Mouse (Mus musculus) limb, embryonic 11.5 days (tissue): ENCODE data around the gene Klk14. TPM values are rescaled to one million over a fixed set of nuclear protein-coding genes. Genes with fewer than 3 reads are reported as not detected.
"Not testable (repeated sequence)": the region's sequence is repeated elsewhere in the genome, so short reads cannot be mapped to it uniquely, and the experiment has no call there.

Experiments
- ATAC-seq: fragments of 200-750 bp; cut with Nextera tagmentation; 2 replicates; pipeline ENCODE4 v1.8.0; 2017; ENCODE audit warnings: low read depth; ENCODE audit not compliant: insufficient number of reproducible peaks, low FRiP score, low TSS enrichment
- DNase-seq: peaks from one replicate; pipeline ENCODE4 v3.0.0-alpha.2; 2015; ENCODE audit warnings: low spot score
- H3K27ac ChIP-seq: fragments of 300-500 bp; sonication (generic); replicated peaks from 2 replicates; pipeline ENCODE4 v1.5.1; 2014; ENCODE audit warnings: low read depth, mild to moderate bottlenecking, low read length
- H3K27me3 ChIP-seq: fragments of 300-500 bp; sonication (generic); 2 replicates; pipeline ENCODE4 v1.6.1; 2014; ENCODE audit warnings: mild to moderate bottlenecking, low read length, mixed read lengths; ENCODE audit not compliant: control insufficient read depth, insufficient read depth
- H3K36me3 ChIP-seq: fragments of 300-500 bp; sonication (generic); 2 replicates; pipeline ENCODE4 v1.6.1; 2014; ENCODE audit warnings: mild to moderate bottlenecking, low read length, moderate library complexity, mixed read lengths; ENCODE audit not compliant: control insufficient read depth, insufficient read depth
- H3K4me1 ChIP-seq: fragments of 300-500 bp; sonication (generic); 2 replicates; pipeline ENCODE4 v1.6.1; 2014; ENCODE audit warnings: low read length, mixed read lengths; ENCODE audit not compliant: control insufficient read depth, insufficient read depth
- H3K4me2 ChIP-seq: fragments of 300-500 bp; sonication (generic); 2 replicates; pipeline ENCODE4 v1.6.1; 2014; ENCODE audit warnings: low read depth, mild to moderate bottlenecking, moderate library complexity; ENCODE audit not compliant: severe bottlenecking
- H3K4me3 ChIP-seq: fragments of 300-500 bp; sonication (generic); 2 replicates; pipeline ENCODE4 v1.5.1; 2014; ENCODE audit warnings: low read depth, low read length
- H3K9ac ChIP-seq: fragments of 300-500 bp; sonication (generic); 2 replicates; pipeline ENCODE4 v1.6.1; 2014; ENCODE audit warnings: mild to moderate bottlenecking, low read length
- H3K9me3 ChIP-seq: fragments of 300-500 bp; sonication (generic); 2 replicates; pipeline ENCODE4 v1.6.1; 2016; ENCODE audit warnings: low read length; ENCODE audit not compliant: control insufficient read depth
- WGBS: fragments of 180-500 bp; shearing (Covaris S2); extraction: QIAGEN DNeasy Blood & Tissue Kit; methylation state at CpG from one replicate; pipeline ENCODE4 v1.1.7; 2014; 5-methylcytosine and 5-hydroxymethylcytosine counted together
- polyA plus RNA-seq: library from polyadenylated mRNA; unstranded; fragments of >200 nt; fragmentation: Nextera tagmentation; extraction: Ambion mirVana; gene quantifications from 2 replicates; pipeline ENCODE4 v1.2.1, GENCODE M21; 2014

Klk14 gene
- polyA plus RNA-seq, 1 experiment from 2014 or later, result not detected

DNA sequence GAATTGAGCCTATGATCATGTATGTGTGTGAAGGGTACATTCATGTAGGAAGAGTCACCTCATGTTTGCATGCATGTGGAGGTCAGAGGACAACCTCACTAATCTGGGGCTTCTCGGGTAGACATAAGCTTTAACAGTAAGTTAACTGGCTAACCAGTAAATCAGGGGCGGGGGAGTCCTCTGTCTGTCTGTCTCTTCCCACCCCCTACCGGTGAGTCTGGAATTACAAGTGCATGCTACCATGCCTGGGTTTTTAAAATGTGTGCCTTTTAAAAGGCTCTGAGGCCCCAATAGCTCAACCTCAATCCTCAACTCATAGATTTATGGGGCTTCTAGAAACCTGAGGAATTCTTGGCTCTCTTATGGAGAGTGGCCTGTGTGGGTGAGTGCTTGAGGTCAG, 21.6 kb upstream of the Klk14 start:
- ATAC-seq, result no peak
- H3K27me3 ChIP-seq, result no peaks in the 10 kb centered on the region

DNA sequence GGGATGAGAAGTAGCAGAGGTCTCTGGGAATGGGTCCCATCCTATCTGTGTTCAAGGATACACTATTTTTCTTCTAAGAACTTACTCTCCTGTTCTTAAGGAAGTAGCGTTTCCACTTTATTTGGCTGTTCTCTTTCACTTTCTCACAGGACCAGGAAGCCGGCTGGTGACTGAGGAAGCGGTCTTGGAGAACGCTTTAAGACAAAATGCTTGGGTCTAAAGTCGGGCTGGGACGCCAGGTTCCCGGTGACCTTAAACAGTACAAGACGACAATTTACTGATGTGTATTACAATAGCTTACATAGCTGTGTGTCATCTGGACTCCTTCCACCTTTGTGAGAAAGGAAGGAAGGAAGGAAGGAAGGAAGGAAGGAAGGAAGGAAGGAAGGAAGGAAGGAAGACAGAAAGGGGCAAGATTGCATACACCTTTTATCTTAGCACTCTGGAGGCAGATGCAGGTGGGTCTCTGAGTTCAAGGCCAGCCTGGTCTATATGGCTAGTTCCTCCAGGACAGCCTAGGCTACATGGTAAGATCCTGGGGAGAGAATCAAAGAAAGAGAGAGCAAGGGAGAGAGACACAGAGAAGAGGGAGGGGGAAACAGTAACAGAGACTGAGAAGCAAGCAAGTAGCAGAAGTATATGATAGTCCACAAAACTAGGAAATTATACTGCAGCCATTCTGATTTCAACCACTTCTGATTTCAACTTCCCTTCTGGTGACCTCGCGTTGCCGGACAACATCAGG, 19.0 kb upstream of the Klk14 start:
- ATAC-seq, result peak; percentile 33; the same call in 1 of the 2 replicates

More for the DNA sequence above, 21.6 kb upstream of the Klk14 start:
- Histone ChIP-seq H3K4me3 (no peak overlapping the region), H3K27ac (no peak overlapping the region), H3K4me1 (peaks cover 5% of the 10 kb centered on the region), H3K36me3 (no peaks in the 10 kb centered on the region), H3K9ac (no peak overlapping the region), H3K4me2 (no peak overlapping the region), H3K9me3 (no peaks in the 10 kb centered on the region)
- WGBS, result 24% methylated on average over 3 of the region's 3 CpGs
- peak; percentile 34 for DNase-seq

DNA sequence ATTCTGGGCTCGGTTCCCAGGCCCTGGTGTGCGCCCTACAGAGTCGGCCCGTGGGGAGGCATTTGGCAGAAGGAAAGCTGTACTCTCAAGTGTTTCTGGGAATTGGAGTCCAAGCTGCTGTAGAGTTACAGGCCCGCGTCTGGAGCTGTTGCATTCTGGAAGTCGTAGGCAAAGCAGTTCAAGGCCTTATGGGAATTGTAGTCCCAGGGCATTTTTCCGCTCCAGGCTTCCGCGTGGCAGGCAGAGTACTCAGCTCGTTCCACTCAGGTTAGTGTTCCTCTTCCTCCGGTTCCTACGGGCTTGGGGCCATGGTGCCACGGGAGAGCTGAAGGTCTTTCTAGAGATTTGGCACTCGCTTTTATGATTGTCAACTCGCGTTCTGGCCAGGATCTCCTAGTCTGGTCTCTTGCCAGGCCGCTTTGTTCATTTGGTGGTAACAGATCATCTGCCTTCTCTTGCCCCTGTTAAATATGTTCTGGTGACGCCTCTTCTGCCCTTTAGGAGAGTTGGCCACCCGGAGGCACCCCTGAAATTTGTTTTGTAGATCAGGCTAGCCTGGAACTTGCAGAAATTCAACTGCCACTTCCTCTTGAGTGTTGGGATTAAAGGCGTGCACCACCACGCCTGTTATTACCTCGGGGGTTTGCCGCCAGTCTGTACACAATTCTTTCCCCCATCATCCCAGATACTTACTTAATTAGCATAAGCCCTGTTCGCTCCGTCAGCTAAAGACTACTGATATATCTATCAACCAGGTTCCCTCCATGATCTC, 18.2 kb upstream of the Klk14 start, which contains the start of gene Ctu1:
TSS of gene Ctu1 (plus strand) at position 208 of the 772 bp plus-strand sequence.
- Histone ChIP-seq H3K9ac (peak within 1 kb of the TSS; percentile 68), H3K4me2 (peak within 1 kb of the TSS; percentile 58), H3K27ac (no peak within 1 kb of the TSS), H3K9me3 (no peaks in the 10 kb centered on the region), H3K36me3 (peaks cover 16% of the 10 kb centered on the region), H3K4me1 (peaks cover 5% of the 10 kb centered on the region), H3K27me3 (no peaks in the 10 kb centered on the region), H3K4me3 (peak within 1 kb of the TSS; percentile 63)
- DNase-seq (peak; percentile 87), ATAC-seq (peak; percentile 93)
- under 1% methylated on average over 26 of the region's 26 CpGs for WGBS

More for the DNA sequence above, 19.0 kb upstream of the Klk14 start:
- Histone ChIP-seq H3K36me3 (peaks cover 9% of the 10 kb centered on the region), H3K27ac (no peak overlapping the region), H3K9ac (peak overlapping the region; percentile 44; the same call in 1 of the 2 replicates), H3K4me3 (peak overlapping the region; percentile 63), H3K27me3 (no peaks in the 10 kb centered on the region), H3K9me3 (no peaks in the 10 kb centered on the region), H3K4me1 (peaks cover 5% of the 10 kb centered on the region), H3K4me2 (peak overlapping the region; percentile 34)
- DNase-seq, result no peak
- 70% methylated on average over 11 of the region's 11 CpGs for WGBS

DNA sequence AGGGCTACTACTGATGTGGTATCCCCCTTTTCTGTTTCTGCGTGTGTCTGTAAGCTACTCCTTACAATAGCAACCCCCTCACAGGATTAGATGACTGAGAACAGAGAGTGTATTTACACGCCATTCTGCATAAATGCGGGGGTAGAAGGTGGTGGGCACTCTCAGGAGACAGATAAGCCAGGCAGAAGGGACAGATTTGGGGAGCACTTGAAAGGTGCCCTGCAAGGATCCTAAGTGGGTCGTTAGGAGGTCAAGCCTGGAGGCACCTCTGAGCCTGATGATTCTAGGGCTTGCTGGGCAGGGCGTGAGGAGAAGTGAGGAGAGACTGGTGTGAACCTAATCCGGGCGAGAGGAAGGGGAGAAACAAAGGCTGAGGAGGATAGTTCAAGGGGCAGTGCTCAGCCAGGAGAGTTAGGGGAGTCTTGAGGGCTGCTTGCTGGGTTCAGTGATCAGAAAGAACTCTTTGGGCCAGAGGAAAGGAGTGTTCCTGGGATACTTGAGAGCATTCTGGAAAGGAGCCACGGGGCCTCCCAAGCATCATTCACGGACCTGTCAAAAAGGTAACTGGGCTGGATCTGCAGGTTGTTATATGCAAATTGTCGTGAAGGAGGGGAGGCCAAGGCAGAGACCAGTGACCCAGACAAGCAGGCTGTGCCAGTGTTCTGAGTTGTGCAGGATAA, 17.5 kb upstream of the Klk14 start:
- peaks cover 5% of the 10 kb centered on the region for H3K4me1 ChIP-seq
- peak overlapping the region; percentile 58 for H3K4me2 ChIP-seq
- no peaks in the 10 kb centered on the region for H3K9me3 ChIP-seq
- H3K27me3 ChIP-seq, result no peaks in the 10 kb centered on the region
- peak overlapping the region; percentile 63 for H3K4me3 ChIP-seq
- peaks cover 23% of the 10 kb centered on the region for H3K36me3 ChIP-seq
- peak overlapping the region; percentile 68 for H3K9ac ChIP-seq
- DNase-seq (peak; percentile 33), ATAC-seq (no peak)
- no peak overlapping the region for H3K27ac ChIP-seq
- 16% methylated on average over 10 of the region's 10 CpGs for WGBS

DNA sequence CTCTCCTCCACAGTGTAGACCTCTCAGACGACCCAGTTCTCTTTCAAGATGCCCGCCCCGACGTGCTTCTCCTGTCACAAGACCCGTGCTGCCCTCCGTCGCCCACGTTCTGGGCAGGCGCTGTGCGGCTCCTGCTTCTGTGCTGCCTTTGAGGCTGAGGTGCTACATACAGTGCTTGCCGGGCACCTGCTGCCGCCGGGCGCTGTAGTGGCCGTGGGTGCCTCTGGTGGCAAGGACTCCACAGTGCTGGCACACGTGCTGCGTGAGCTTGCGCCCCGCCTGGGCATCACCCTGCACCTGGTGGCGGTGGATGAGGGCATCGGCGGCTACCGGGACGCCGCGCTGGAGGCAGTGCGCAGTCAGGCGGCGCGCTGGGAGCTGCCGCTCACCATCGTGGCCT, 15.1 kb upstream of the Klk14 start:
- Histone ChIP-seq H3K27ac (no peak overlapping the region), H3K4me3 (no peak overlapping the region), H3K4me1 (peaks cover 5% of the 10 kb centered on the region), H3K4me2 (no peak overlapping the region), H3K36me3 (peaks cover 26% of the 10 kb centered on the region), H3K9ac (no peak overlapping the region), H3K27me3 (no peaks in the 10 kb centered on the region), H3K9me3 (no peaks in the 10 kb centered on the region; the same call in 1 of the 2 replicates)
- no peak for DNase-seq
- ATAC-seq, result no peak
- 89% methylated on average over 32 of the region's 32 CpGs for WGBS

GRCm38 (mm10) chr7:43678517-43678916, 11.7 kb upstream of the Klk14 start:
- DNase-seq (peak; percentile 47), ATAC-seq (no peak)
- no peak overlapping the region for H3K4me3 ChIP-seq
- H3K9me3 ChIP-seq, result no peaks in the 10 kb centered on the region; the same call in 1 of the 2 replicates
- H3K27me3 ChIP-seq, result no peaks in the 10 kb centered on the region
- H3K27ac ChIP-seq, result no peak overlapping the region
- no peak overlapping the region for H3K4me2 ChIP-seq
- no peak overlapping the region for H3K9ac ChIP-seq
- peaks cover 26% of the 10 kb centered on the region for H3K36me3 ChIP-seq
- no peaks in the 10 kb centered on the region for H3K4me1 ChIP-seq

DNA sequence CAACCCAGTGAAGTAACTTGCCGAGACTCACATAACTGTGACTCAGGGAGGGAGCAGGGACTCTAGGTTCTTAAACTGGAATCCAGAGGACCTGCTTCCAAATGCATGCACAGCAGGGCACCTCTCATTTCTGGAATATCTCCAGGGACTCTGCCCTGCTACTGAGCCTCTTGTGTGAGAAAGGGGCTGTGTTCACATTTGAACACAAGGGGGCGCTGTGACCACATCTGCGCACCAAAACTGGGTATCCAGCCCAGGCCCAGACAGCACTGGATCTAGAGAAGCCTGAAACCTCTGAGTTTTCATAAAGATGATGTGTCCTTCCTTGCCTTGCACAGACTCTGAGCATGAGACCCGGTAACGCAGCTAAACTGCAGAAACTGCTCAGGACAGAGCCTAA, 9.3 kb upstream of the Klk14 start:
- H3K4me1 ChIP-seq, result no peaks in the 10 kb centered on the region
- DNase-seq, result peak; percentile 80
- WGBS, result 21% methylated on average over 5 of the region's 5 CpGs

GRCm38 (mm10) chr7:43682511-43682910, 7.7 kb upstream of the Klk14 start:
- not testable (repeated sequence) for H3K9me3 ChIP-seq, H3K4me2 ChIP-seq, H3K4me1 ChIP-seq, H3K27ac ChIP-seq, H3K4me3 ChIP-seq, DNase-seq, H3K9ac ChIP-seq, H3K36me3 ChIP-seq, H3K27me3 ChIP-seq, ATAC-seq
- WGBS, result 14% methylated on average over 1 of the region's 1 CpGs

More for the DNA sequence above, 9.3 kb upstream of the Klk14 start:
- Histone ChIP-seq H3K4me3 (no peak overlapping the region), H3K9me3 (no peaks in the 10 kb centered on the region; the same call in 1 of the 2 replicates), H3K27ac (no peak overlapping the region), H3K27me3 (no peaks in the 10 kb centered on the region), H3K36me3 (peaks cover 20% of the 10 kb centered on the region), H3K4me2 (no peak overlapping the region), H3K9ac (no peak overlapping the region)
- no peak for ATAC-seq
